Mouse (Mus musculus) layer of hippocampus, postnatal 14 days (tissue): ENCODE data around the gene Cenpi. TPM values are rescaled to one million over a fixed set of nuclear protein-coding genes. Genes with fewer than 3 reads are reported as not detected.
"Not testable (repeated sequence)": the region's sequence is repeated elsewhere in the genome, so short reads cannot be mapped to it uniquely, and the experiment has no call there.

Experiments
- DNase-seq, 2 experiments: peaks; one replicate each; pipeline ENCODE4 v3.0.0; 2021 to 2022; ENCODE audit warnings: low spot score in 2 of 2, mixed read lengths in 1 of 2
- long read RNA-seq, 2 experiments: library from polyadenylated mRNA; stranded (forward); transcript quantifications; one replicate each; pipeline ENCODE4 v2.0.0; 2021
- total RNA-seq, 2 experiments: library from RNA; stranded (reverse); gene quantifications; 2 replicates each; pipeline ENCODE4 v1.2.3; 2021

The Cenpi gene
- total RNA-seq: 1 to 10 TPM; 1.6 to 2.1 TPM
- long read RNA-seq, experiment 1, partial matches to known transcripts: 0 of 1 reads
- long read RNA-seq, experiment 1, other reads (novel, unspliced or antisense): 1 of 1 reads
- long read RNA-seq, experiment 2, partial matches to known transcripts: 0 of 2 reads
- long read RNA-seq, experiment 2, other reads (novel, unspliced or antisense): 1 of 2 reads

GRCm38 (mm10) chrX:134307534-134308274 is at the start of gene Cenpi:
TSS of gene Cenpi (plus strand) at chrX:134308084.
- DNase-seq: peak; percentile 75 to 87

GRCm38 (mm10) chrX:134261191-134261590 is 46.7 kb upstream of the Cenpi start:
- no peak for DNase-seq

- DNase-seq: no peak
Measured at GRCm38 (mm10) chrX:134262129-134262528, 45.8 kb upstream of the Cenpi start.

- no peak for DNase-seq
Measured at GRCm38 (mm10) chrX:134275715-134276114, 32.2 kb upstream of the Cenpi start.

GRCm38 (mm10) chrX:134276275-134277160 is 31.4 kb upstream of the Cenpi start, which contains the start of gene Trmt2b:
TSS of gene Trmt2b (minus strand) at chrX:134276984.
- peak; percentile 21 to 30 for DNase-seq

- DNase-seq: no peak
Measured at GRCm38 (mm10) chrX:134280531-134280930, 27.4 kb upstream of the Cenpi start.

GRCm38 (mm10) chrX:134285102-134285501 is 22.8 kb upstream of the Cenpi start:
- no peak for DNase-seq

- DNase-seq: no peak
Measured at GRCm38 (mm10) chrX:134285791-134286190, 22.1 kb upstream of the Cenpi start.

GRCm38 (mm10) chrX:134287305-134287704 is 20.6 kb upstream of the Cenpi start:
- no peak for DNase-seq

GRCm38 (mm10) chrX:134296301-134296700 is 11.6 kb upstream of the Cenpi start:
- DNase-seq: peak; percentile 6 to 9

GRCm38 (mm10) chrX:134296737-134297136 is 11.1 kb upstream of the Cenpi start:
- no peak for DNase-seq

- peak in 1 of 2 experiments; percentile 11 for DNase-seq
Measured at GRCm38 (mm10) chrX:134297195-134297594, 10.7 kb upstream of the Cenpi start.

GRCm38 (mm10) chrX:134300219-134300618 is 7.7 kb upstream of the Cenpi start:
- DNase-seq: no peak

- no peak for DNase-seq
Measured at GRCm38 (mm10) chrX:134303287-134303686, 4.6 kb upstream of the Cenpi start.

GRCm38 (mm10) chrX:134308275-134308634 is 371 bp downstream of the Cenpi start:
- DNase-seq: no peak

GRCm38 (mm10) chrX:134311193-134311592 is 3.3 kb downstream of the Cenpi start:
- not testable (repeated sequence) for DNase-seq

GRCm38 (mm10) chrX:134319153-134319932 is 11.5 kb downstream of the Cenpi start:
- peak in 1 of 2 experiments; percentile 14 for DNase-seq

GRCm38 (mm10) chrX:134333280-134333679 is 25.4 kb downstream of the Cenpi start:
- DNase-seq: peak in 1 of 2 experiments; percentile 26

- DNase-seq: no peak
Measured at GRCm38 (mm10) chrX:134342735-134343134, 34.9 kb downstream of the Cenpi start.

- no peak for DNase-seq
Measured at GRCm38 (mm10) chrX:134350205-134350604, 42.3 kb downstream of the Cenpi start.

- no peak for DNase-seq
Measured at GRCm38 (mm10) chrX:134353848-134354247, 46.0 kb downstream of the Cenpi start.
